Mouse (Mus musculus): ENCODE results near the gene Stard13. TPM values are rescaled to one million over a fixed set of nuclear protein-coding genes. Genes with fewer than 3 reads are reported as not detected.
A peak's percentile ranks its signal among the peaks of the same experiment; 100 is the strongest.

Gene Stard13
- polyA plus RNA-seq, 1 experiment = 9.2 TPM

- TF ChIP-seq CTCF (IDR thresholded peaks at IDR 0.05; ENCODE audit: extremely low read depth, insufficient read depth, low read length) (no peak), POLR2A (IDR thresholded peaks at IDR 0.05; ENCODE audit: extremely low read depth, insufficient read depth, low read length) (no peak)
- Histone ChIP-seq H3K4me3 (ENCODE audit: insufficient read depth, low read length) (no peak overlapping the region), H3K27ac (ENCODE audit: insufficient read depth, low read length) (no peak overlapping the region)
Measured at GRCm38 (mm10) chr5:151086425-151087202, 147.0 kb downstream of the Stard13 start.

GRCm38 (mm10) chr5:151085749-151086148, 147.9 kb downstream of the Stard13 start:
- no peak overlapping the region for H3K4me3 ChIP-seq (ENCODE audit: insufficient read depth, low read length)
- H3K4me1 ChIP-seq (ENCODE audit: control insufficient read depth, insufficient read depth, low read length) = 0 out of 2 replicates have a peak, but pooled peaks cover 2% of the 10 kb centered on the region
- TF ChIP-seq CTCF (IDR thresholded peaks at IDR 0.05; ENCODE audit: extremely low read depth, insufficient read depth, low read length) (no peak), POLR2A (IDR thresholded peaks at IDR 0.05; ENCODE audit: extremely low read depth, insufficient read depth, low read length) (no peak)
- no peak overlapping the region for H3K27ac ChIP-seq (ENCODE audit: insufficient read depth, low read length)

More at GRCm38 (mm10) chr5:151086425-151087202, 147.0 kb downstream of the Stard13 start:
- 0 out of 2 replicates have a peak, but pooled peaks cover 2% of the 10 kb centered on the region for H3K4me1 ChIP-seq (ENCODE audit: control insufficient read depth, insufficient read depth, low read length)

DNA sequence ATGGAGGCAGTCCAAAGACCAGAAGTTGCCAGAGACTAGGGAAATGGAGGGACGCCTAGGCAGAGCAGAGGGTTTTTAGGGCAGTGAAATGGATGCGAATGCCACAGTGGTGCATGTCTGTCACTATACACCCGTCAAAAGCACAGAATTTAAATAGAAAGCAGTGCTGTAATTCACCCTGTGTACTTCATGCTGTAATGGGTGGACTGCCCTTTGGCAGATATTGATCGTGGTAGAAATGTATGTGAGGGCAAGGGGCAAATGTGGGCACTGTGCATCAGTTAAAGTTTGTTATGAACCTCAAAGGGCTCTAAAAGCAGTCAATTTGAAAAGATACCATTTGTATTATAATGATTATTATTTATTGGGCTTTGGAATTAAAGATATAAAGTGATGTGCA, 153.4 kb downstream of the Stard13 start:
- H3K4me1 ChIP-seq (ENCODE audit: control insufficient read depth, insufficient read depth, low read length) = no peaks in the 10 kb centered on the region
- H3K4me3 ChIP-seq (ENCODE audit: insufficient read depth, low read length) = no peak overlapping the region
- no peak overlapping the region for H3K27ac ChIP-seq (ENCODE audit: insufficient read depth, low read length)
- TF ChIP-seq POLR2A (IDR thresholded peaks at IDR 0.05; ENCODE audit: extremely low read depth, insufficient read depth, low read length) (no peak), CTCF (IDR thresholded peaks at IDR 0.05; ENCODE audit: extremely low read depth, insufficient read depth, low read length) (no peak)

DNA sequence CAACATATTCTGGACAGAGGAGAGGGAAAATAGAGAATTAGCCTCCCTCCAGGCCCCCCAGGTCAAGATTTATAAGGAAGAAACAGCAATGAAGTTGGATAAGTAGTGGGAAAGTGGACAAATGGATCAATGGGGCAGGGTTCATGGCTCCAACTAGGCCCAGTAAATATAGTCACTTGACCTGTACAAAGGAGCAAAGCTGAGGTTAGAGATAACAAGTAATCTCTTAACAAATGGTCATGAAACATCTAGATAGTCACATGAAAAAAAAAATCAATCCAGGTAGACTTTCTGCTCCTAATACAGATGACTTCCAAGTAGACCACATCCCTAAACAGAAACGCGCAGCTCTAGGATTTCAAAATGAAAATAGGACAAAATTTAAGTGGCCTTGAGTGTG, 155.7 kb downstream of the Stard13 start:
- TF ChIP-seq CTCF (IDR thresholded peaks at IDR 0.05; ENCODE audit: extremely low read depth, insufficient read depth, low read length) (no peak), POLR2A (IDR thresholded peaks at IDR 0.05; ENCODE audit: extremely low read depth, insufficient read depth, low read length) (no peak)

GRCm38 (mm10) chr5:151076917-151077316, 156.7 kb downstream of the Stard13 start:
- no peaks in the 10 kb centered on the region for H3K4me1 ChIP-seq (ENCODE audit: control insufficient read depth, insufficient read depth, low read length)
- H3K4me3 ChIP-seq (ENCODE audit: insufficient read depth, low read length) = no peak overlapping the region
- H3K27ac ChIP-seq (ENCODE audit: insufficient read depth, low read length) = peak overlapping the region; percentile 57; the same call in 1 of the 2 replicates
- no peak for TF ChIP-seq CTCF (IDR thresholded peaks at IDR 0.05; ENCODE audit: extremely low read depth, insufficient read depth, low read length)
- TF ChIP-seq POLR2A (IDR thresholded peaks at IDR 0.05; ENCODE audit: extremely low read depth, insufficient read depth, low read length) = no peak

More for the DNA sequence above, 155.7 kb downstream of the Stard13 start:
- no peak overlapping the region for H3K4me3 ChIP-seq (ENCODE audit: insufficient read depth, low read length)
- no peak overlapping the region for H3K27ac ChIP-seq (ENCODE audit: insufficient read depth, low read length)
- no peaks in the 10 kb centered on the region for H3K4me1 ChIP-seq (ENCODE audit: control insufficient read depth, insufficient read depth, low read length)

DNA sequence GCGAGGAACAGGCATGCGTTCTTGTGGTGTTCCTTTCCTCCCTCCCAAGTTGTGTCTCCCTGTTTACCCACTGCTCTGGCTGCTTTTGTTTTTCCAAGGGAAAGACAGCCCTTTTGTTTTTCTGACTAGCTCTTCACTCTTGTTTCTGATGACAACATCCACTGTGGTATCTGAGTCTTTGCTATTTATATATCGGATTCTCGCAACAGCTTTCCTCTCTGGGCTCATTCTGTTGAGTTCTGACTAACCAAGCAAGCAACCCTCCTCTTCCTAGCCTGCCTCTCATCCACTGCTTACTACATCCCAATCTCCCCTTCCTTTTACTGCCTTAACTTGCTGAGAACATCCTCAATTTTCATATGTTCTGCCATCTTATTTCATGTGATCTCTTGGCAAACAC, 159.4 kb downstream of the Stard13 start:
- TF ChIP-seq POLR2A (IDR thresholded peaks at IDR 0.05; ENCODE audit: extremely low read depth, insufficient read depth, low read length) (no peak), CTCF (IDR thresholded peaks at IDR 0.05; ENCODE audit: extremely low read depth, insufficient read depth, low read length) (no peak)

DNA sequence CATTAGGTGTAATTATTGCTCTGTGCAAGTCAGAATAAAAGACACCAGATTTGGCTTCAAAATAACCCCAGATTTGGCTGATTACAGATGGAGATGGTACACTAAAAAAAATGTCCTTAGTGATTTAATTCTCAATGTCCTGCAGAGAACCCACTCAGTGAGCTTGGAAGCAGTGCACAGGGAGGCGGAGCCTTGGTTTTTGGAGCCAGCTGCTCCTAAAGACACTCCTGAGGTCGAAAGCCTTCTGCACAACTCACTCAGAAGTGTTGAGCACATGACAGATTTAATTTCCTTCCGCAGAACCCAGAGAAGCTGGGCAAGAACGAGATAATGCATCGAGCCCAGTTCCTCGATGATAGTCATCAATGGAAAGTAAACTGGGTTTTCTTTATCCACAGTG, 162.2 kb downstream of the Stard13 start:
- H3K27ac ChIP-seq (ENCODE audit: insufficient read depth, low read length) = no peak overlapping the region
- H3K4me3 ChIP-seq (ENCODE audit: insufficient read depth, low read length) = no peak overlapping the region
- TF ChIP-seq POLR2A (IDR thresholded peaks at IDR 0.05; ENCODE audit: extremely low read depth, insufficient read depth, low read length) (no peak), CTCF (IDR thresholded peaks at IDR 0.05; ENCODE audit: extremely low read depth, insufficient read depth, low read length) (no peak)
- no peaks in the 10 kb centered on the region; the same call in 1 of the 2 replicates for H3K4me1 ChIP-seq (ENCODE audit: control insufficient read depth, insufficient read depth, low read length)

More for the DNA sequence above, 159.4 kb downstream of the Stard13 start:
- H3K4me1 ChIP-seq (ENCODE audit: control insufficient read depth, insufficient read depth, low read length) = no peaks in the 10 kb centered on the region; the same call in 1 of the 2 replicates
- H3K4me3 ChIP-seq (ENCODE audit: insufficient read depth, low read length) = no peak overlapping the region
- H3K27ac ChIP-seq (ENCODE audit: insufficient read depth, low read length) = no peak overlapping the region

GRCm38 (mm10) chr5:151070896-151071295, 162.7 kb downstream of the Stard13 start:
- H3K4me1 ChIP-seq (ENCODE audit: control insufficient read depth, insufficient read depth, low read length) = peaks cover 2% of the 10 kb centered on the region
- H3K4me3 ChIP-seq (ENCODE audit: insufficient read depth, low read length) = no peak overlapping the region
- TF ChIP-seq POLR2A (IDR thresholded peaks at IDR 0.05; ENCODE audit: extremely low read depth, insufficient read depth, low read length) (no peak), CTCF (IDR thresholded peaks at IDR 0.05; ENCODE audit: extremely low read depth, insufficient read depth, low read length) (no peak)
- no peak overlapping the region for H3K27ac ChIP-seq (ENCODE audit: insufficient read depth, low read length)

DNA sequence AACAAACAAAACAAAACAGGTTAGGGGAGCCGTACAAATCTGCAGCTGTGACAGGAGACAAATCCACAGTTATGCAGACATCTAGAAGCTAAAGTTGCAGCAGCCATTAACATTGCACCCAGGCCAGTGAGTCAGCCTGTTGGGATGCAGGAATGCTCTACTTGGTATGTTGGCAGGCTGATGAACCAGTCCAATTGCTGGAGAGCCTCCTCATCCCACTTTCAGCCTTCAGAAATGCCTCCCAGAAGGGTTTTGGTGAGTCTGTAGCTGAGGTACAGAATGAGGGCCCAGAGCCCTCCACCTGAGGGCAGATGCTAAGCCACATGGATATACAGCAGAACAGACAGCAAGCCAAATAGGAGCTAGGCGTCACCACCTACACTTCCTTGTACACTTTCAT, 164.1 kb downstream of the Stard13 start:
- Histone ChIP-seq H3K4me1 (ENCODE audit: control insufficient read depth, insufficient read depth, low read length) (peaks cover 2% of the 10 kb centered on the region), H3K4me3 (ENCODE audit: insufficient read depth, low read length) (no peak overlapping the region), H3K27ac (ENCODE audit: insufficient read depth, low read length) (0 out of 2 replicates have a peak overlapping the region, but pooled peaks have one; percentile 1)
- TF ChIP-seq CTCF (IDR thresholded peaks at IDR 0.05; ENCODE audit: extremely low read depth, insufficient read depth, low read length) (no peak), POLR2A (IDR thresholded peaks at IDR 0.05; ENCODE audit: extremely low read depth, insufficient read depth, low read length) (no peak)

GRCm38 (mm10) chr5:151066016-151066415, 167.6 kb downstream of the Stard13 start:
- H3K27ac ChIP-seq (ENCODE audit: insufficient read depth, low read length) = peak overlapping the region; percentile 37; the same call in 1 of the 2 replicates
- H3K4me1 ChIP-seq (ENCODE audit: control insufficient read depth, insufficient read depth, low read length) = peaks cover 2% of the 10 kb centered on the region
- TF ChIP-seq POLR2A (IDR thresholded peaks at IDR 0.05; ENCODE audit: extremely low read depth, insufficient read depth, low read length) (no peak), CTCF (IDR thresholded peaks at IDR 0.05; ENCODE audit: extremely low read depth, insufficient read depth, low read length) (no peak)
- no peak overlapping the region for H3K4me3 ChIP-seq (ENCODE audit: insufficient read depth, low read length)
